Mouse (Mus musculus) cerebellum, postnatal 14 days (tissue): Measurements from ENCODE around the gene Ptpru.
"Not testable (repeated sequence)": the region's sequence is repeated elsewhere in the genome, so short reads cannot be mapped to it uniquely, and the experiment has no call there.

Experiments used
- DNase-seq, 2 experiments: peaks; one replicate each; pipeline ENCODE4 v3.0.0; 2021; ENCODE audit warnings: mixed read lengths in 2 of 2

Gene Ptpru

DNA sequence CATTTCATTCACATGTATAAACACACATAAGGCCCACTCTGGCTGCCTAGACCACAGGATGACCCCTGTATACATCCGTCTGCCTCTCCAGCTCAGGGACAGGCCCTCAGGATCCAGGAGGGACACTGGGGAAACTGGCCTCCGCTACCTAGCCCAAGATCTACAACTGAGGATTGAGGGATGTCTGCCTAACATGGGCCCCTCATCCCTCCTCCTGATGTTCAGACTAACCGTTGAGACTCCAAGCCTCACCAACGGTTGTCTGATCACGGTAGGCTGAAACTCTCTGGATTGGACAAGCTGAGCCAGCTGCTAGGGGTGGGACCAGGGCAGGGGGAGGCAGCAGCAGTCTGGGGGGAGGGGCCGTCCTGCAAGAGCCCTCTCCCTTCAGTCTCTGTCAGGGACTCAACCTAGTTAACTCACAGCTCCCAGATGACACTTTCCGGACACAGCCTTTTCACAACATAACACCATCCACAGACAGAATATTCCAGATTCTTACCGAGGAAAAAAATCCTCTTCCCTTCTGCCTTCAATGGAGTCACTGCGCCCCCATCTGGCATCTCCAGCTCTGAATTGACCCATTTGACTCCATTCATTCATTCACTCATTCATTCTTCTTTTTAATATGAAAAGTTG is 4.0 kb downstream of the Ptpru start:
- peak; percentile 61 to 82 for DNase-seq

DNA sequence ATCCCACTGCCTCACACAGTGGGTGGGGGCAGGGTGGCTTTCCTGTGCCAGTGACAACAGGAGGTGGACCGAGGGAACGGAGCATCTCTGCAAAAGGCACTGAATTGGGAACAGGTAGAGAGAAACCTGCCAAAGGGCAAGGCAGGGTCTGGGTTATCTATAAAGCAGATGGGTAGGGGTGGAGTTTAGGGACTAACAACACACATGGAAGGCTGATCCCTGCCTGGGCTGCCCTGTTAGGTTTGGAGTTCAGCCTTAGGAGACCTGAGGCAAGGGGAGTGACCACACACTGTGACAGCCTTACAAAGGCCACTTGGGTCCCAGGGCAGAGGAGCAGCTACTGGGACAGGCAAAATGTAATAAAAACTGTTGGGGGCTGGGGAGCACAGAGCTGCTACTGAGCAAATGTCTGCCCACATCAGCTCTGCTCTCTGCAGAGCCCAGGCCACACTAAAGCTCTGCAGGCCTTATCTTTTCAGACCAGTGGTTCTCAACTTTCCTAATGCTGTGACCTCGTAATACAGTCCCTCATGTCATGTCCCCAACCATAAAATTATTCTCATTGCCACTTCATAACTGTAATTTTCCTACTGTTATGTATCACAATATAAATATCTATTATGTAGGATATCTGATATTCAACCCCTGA is 5.2 kb downstream of the Ptpru start:
- no peak for DNase-seq

DNA sequence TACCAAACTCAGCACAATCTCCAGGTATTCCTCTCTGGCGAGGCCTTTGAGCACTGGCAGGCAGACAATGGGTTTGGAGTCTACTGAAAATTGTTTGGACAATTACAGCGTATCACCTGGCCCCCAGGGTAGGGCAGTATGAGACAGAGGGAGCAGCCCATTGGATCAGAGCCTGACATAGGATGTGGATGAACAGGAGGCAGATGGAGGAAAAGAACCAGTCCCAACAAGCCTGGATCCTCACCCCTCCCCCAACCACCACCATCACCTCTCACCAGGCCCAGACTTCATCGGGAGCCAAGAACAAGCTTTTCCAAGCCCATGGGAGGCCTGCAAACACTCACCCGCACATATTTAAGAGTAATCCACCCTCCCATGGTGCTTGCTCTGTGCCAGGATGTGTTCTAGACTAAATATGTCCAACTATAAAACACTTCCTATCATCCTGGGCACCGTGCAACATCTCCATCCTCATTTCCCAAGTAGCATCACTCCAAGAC is 6.5 kb downstream of the Ptpru start:
- peak in 1 of 2 experiments; percentile 40 for DNase-seq

DNA sequence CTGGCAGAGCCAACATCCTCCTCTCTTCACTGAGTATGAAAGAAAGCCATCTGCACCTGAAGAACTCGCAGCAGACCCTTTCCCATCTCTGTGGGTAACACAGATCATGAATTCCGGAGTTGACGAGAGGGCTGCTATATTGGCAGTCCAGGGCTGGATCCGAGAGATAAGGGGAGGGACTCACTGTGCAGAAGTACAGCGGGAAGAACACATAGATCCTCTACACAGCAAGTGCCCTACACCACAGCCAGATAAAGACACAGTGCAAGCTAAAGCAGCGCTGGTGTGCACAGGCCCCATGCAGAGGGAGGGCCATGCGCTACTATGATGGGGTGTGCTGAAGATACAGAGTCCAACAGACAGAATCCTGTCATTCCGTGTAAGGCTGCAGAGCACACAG is 9.0 kb downstream of the Ptpru start:
- no peak for DNase-seq

DNA sequence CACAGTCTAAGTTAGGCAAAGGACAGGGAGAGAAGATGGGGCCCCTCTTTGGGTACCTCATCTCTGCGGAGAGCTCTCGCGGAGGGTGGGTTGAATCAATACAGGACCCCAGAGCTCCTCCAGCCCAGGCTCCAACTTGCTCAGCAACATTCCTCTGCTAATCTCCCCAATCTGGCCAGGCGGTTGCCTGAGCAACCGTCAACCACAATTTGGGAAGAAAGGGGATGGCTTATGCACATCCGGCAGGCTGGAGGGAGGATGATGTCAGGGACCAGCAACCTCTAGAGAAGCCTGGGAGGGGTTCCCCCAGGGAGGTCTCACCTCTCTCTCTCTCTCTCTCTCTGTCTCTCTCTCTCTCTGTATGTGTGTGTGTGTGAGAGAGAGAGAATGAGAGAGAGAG is 11.2 kb downstream of the Ptpru start:
- DNase-seq: no peak

DNA sequence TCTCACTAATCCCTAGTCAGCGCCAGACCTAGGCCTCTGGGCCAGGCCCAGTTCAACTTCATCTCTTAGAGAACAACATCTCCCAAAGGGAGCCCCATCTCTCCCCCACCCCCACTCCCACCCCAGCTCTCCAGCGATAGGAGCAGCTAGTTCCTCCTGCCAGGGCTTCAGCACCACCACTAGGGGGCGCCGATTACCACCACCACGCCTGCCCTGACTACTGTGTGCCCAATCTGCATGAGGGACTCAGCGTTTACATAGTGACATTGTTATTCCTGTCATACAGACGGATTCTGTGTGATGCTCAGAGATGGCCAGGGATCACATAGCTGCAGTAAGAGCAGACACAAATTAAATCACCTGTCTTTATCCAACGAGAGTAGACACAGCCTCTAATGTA is 12.3 kb downstream of the Ptpru start:
- DNase-seq: no peak

DNA sequence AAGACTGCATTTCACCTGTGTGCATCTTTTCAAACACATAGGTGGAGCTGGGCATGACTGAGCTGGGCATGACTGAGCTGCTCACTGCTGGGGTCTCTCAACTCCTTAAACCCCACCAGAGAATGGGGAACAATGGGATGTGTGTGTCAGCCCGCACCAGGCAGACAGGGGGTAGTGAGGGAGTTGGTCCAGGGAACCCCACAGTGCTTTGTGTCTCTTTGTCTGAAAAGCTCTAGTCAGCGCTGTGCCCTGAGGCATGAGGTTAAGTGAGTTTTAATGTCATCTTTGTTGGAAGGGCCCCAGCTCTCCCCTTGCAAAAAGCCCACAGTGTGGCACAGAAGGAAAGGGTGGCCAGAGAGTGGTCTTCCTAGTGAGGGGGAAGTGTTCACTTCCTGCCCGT is 13.1 kb downstream of the Ptpru start:
- DNase-seq: no peak

DNA sequence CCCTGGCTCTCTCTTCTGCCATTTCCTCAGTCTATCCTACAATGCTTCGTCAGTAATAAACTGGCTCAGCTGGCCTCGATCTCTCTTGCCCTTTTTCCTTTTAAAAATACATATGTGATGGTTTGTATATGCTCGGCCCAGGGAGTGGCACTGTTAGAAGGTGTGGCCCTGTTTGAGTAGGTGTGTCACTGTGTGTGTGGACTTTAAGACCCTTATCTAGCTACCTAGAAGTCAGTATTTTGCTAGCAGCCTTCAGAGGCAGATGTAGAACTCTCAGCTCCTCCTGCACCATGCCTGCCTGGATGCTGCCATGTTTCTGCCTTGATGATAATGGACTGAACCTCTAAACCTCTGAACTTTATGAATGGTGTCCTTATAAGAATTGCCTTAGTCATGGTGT is 15.5 kb downstream of the Ptpru start:
- no peak for DNase-seq

DNA sequence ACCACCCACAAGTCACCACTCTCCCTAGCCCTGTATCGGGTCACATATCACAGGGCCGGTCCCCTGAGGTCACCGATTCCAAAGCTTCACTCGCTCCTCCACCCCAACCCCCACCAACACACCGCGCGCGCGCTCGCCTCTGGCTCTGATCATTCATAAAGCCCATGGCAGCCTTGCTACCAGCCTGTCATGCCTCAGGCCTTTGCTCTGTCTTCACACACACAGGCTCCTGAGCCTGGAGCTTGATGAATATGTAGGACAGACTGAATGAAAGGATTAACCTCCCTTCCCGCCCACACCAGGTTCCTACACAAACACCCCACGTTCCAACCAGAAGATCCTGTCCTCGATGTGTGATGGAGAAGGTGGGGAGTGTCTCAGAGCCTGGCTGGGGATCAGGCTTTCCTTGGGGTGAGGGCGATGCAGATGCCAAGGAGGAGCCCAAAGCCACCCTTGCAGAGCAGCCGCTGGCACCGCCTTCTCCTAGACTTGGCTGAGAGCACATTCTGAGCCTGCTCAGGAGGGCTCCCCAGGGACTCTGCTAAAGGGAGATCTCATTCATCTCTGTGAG is 16.8 kb downstream of the Ptpru start:
- no peak for DNase-seq

DNA sequence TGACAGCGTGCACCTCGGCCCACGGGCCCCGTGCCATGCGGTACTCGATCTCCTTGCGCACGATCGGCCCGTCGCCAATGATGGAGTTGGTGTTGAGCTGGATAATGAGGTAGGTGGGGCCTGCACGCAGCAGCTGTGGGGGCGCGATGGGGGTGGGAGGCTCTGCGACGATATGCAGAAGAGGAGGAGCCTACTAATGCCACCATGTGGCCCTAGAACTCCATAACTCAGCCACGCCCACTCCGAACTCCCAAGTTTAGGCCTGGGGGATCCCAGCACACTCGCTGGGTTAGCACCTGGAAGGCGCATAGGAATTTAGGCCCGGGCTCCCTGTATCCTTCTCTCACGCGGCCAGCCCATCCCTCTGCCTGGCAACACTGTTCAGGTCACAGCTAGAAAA is 19.2 kb downstream of the Ptpru start:
- no peak for DNase-seq

DNA sequence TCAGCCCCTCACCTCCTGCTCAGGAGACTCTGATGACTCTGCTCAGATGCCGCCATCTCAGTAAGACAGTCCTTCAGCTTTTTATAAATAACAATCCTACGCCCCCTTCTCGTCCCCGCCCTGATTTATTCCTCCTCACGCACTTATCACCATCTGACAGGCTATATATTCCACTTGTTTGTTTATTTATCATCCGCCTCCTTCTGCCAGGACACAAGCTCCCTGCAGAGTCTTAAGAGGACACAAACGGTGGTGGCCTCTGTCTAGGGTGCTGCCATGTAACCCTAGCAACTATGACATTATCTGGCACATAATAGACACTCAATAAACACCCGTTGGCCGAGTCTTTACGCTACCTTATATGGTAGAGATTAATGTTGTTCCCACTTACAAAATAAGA is 22.3 kb downstream of the Ptpru start:
- DNase-seq: no peak

DNA sequence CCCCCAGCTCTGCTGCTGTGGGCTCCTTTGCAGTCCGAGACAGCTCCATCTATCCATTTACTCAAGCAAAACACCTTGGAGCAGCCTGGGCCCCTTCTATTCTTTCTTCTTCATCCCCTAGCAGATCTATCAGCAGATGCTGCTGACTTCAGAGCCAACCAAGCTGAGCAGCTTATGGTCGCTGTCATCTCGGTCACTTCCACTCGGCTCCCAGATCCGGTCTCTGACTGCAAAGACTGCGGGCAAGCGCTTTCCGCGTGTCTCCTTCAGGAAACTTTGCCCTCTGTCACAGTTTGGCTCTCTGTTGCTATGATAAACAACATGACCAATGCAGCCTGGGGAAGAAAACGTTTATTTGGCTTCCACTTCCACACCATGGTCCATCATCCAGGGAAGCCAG is 23.2 kb downstream of the Ptpru start:
- DNase-seq: peak; percentile 69

DNA sequence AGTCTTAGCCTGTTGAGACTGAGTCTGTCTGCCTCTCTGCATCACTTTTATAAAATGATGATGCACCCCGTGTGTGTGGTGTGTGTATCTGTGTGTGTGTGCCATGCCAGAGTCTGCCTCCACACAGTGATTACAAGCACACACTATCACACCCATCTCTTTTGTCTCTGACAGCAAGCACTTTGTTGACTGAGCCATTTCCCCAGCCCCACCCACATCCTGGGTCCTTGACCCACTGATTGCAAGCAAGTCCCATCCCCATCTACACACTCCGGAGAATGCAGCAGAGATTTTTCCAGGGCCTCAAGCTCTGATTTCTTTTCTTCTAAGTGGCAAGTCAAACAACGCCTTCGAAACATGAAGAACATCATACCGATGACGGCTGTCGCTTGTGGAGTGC is 24.3 kb downstream of the Ptpru start:
- DNase-seq: no peak

DNA sequence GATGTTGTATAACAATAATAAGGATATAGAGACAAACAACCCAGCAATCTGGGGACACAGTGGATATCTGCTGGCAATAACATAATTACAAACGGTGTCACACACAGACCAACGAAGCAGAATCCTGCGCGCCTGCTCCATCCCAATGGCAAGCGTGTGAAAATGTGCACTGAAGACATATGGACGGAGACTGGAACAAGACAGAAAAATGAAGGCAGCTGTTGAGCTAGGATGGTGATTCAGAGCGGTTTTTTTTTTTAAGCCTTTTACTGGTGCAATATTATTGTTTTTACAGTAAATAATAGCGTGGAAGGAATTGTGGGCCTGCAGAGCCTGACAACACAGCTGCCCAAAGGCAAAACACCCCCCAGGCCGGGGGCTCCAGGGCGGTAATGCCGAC is 25.6 kb downstream of the Ptpru start:
- DNase-seq: no peak

DNA sequence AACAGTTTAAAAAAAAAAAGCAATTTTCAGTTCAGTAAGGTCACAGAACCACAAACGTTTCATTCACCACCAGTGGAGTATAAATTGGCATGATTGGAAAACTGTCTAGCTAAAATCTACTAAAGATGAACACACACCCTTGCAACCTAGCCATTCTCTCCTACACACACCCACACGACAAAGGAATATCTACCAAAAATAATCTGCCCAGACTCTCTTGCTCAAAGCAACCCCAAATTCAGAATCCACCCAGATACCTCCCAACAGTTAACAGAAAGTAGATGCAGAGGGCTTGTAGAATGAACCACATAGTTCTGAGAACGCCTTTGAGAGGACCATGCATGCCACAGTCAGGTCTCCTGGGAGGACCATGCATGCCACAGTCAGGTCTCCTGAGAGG is 32.8 kb downstream of the Ptpru start:
- no peak for DNase-seq

DNA sequence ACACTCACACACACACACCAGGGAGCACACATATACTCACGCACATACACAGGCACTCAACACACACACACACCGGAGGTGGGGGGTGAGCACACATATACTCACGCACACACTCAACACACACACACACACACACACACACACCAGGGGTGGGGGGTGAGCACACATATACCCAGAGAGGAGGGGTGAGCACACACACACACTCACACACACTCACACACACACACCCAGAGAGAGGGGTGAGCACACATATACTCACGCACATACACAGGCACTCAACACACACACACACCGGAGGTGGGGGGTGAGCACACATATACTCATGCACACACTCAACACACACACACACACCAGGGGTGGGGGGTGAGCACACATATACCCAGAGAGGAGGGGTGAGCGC is 33.4 kb downstream of the Ptpru start:
- DNase-seq: not testable (repeated sequence)

DNA sequence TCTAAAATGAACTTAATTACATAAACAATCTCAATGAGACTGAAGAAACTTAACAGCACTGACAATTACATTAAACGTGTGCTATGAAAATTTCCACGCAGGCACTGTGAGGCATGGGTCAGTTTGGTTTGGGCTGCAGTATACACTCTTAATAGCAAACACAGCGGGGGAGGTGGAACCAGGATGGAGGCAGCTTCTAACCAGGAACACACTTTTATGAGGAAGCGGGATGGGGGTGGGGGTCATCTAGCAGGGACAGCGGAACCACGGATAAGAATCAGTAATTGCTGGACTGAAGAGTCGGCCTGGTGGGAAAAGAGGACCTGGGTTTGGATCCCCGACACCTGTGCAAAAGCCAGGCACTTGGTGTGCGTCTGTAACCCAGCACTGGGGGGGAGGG is 34.2 kb downstream of the Ptpru start:
- DNase-seq: no peak

DNA sequence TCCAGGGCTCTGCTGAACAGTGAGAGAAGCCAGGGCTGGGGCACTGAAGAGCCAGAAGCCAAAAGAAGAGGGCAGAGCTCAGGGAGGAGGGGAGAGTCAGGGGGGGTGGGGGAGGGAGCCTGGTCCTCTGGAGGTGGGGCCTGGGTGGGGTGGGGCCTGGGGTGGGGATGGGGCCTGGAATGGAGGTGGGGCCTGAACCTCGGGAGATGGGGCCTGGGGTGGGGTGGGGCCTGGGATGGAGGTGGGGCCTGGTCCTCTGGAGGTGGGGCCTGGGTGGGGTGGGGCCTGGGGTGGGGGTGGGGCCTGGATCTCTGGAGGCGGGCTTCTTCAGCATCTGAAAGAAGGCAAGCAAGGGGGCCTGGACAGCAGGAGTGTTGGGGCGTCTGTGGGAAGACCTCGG is 39.1 kb downstream of the Ptpru start:
- no peak for DNase-seq

DNA sequence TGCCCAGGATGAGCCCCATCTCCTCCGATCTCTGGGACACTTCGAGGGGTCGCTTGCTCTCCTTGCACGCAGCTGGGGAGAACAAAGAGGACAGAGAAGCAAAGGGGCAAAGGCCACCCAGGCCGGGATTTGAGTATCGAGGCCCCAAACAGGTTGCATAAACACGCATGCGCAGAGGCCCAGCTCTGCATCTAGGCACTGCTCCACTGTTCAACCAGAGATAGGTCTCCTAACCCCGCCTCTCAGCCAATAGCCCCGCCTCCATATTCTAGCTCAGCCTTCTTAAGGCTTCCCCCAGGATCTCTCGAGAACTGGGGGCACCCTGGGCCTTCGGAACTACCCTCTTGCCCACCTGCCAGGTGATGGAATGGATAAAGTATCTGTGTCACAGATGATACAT is 40.2 kb downstream of the Ptpru start:
- DNase-seq: no peak

DNA sequence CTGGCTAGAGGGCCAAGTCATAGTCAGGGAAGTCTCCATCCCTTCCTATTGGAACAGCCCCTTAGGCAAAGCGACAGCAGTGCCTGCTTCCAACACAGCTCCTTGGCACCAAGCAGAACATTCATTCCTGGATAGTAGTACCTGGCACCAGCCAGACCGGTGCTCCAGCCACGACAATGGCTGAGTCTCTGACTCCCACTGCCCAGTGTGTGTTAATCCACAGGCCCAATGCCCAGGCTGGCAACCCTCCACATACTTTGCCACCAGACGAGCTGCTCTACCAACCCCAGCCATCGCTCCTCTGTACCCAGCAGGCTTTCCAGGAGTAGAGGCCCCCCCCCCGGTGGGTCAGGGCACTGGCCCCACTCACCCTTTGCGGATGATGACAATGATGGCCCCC is 40.6 kb downstream of the Ptpru start:
- peak; percentile 84 to 86 for DNase-seq

DNA sequence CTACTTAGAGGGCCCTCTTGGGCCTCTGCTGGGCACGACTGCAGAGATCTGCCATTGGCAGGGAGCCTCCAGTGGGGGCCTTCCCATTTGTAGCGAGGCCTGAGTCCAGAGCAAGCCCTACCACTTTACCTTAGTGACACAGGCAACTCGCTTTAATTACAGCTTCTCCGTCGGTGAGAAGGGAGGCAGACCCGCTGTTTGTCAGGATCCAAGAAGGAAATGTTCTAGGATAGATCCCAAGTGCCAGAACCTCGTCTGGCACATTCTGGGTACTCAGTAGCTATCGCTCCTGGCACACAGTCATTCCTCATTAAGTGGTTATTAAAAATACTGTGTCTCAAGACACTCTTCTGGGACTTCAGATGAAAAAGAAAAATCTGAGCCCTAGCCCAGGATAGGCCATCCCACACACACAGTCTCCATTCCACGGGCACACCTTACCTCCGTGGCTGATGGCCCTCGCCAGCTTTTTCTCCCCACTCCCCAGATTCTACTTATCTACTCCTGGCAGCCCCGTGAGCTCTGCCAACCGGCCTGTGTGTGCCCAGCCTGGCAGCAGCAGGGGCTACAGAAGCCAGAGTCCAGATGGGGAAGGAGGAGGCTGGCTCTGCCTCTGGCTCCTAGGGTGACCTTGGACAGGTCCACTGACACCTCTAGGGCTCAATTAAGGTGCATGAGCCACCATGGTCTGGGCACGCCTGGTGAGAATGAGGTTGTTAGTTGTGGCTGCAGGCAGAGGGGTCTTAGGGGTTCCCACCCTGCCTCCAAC is 41.6 kb downstream of the Ptpru start:
- DNase-seq: peak; percentile 57 to 62

DNA sequence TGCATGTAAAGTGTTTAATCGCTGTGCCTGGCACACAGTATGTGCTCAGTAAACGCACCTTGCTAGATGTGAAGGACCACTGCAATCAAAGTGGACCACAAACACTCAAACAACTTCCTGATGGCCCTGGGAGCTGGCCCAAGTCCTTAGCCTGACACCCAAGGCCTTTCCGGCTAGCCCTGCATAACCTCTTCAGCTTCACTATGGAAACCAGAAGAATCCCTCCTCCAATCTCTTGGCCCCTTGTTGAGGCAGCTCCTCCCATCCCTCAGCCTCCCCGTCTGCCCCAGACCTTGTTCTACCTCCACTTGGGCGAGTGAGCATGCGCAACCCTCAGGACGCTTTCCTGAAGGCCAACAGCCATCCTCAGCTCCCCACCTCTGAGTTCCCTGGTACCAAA is 51.3 kb downstream of the Ptpru start:
- DNase-seq: no peak

DNA sequence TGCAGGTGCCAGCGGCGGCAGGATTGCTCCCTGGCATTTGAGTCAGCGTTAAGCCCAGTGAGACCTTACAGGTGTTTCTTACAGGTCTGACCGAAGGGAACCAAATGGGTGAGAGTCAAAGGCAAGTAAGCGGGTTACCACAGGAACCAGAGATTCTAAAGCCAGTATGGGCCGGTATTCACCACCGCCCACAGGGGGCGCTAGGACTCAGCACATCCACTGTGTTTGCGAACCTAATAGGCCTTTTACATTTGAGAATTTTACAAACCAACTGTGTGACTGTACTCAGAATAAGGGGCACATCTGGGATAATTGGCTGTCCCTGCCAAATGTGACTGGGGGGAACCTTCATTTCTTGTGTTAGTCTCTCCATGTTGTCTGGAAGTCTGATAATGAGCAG is 54.1 kb downstream of the Ptpru start:
- DNase-seq: peak; percentile 67 to 71

DNA sequence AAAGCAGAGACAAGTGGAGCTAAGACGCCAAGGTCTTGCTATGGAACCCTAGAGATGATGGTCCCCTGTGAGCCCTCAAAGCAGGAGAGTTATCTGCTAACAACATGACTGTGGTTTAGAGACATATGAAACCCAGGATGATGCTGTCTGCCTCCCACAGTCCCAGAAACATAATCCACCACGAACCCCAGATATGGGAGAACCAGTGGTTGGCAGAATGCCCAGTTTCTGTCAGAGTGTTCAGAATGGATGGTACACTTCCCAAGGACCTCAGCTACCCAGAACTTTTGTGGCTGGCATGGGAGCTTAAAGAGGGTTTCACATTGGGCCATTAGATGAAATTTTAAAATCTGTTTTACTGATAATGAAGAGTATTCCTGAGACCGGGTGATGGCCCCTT is 57.1 kb downstream of the Ptpru start:
- peak in 1 of 2 experiments; percentile 32 for DNase-seq
